Mouse (Mus musculus) intestine, embryonic 15.5 days (tissue): Measurements from ENCODE around the gene Gstt2. TPM values are rescaled to one million over a fixed set of nuclear protein-coding genes. Genes with fewer than 3 reads are reported as not detected.
A peak's percentile ranks its signal among the peaks of the same experiment; 100 is the strongest.

Source experiments
- ATAC-seq: fragments of 200-750 bp; cut with Nextera tagmentation; 2 replicates; pipeline ENCODE4 v1.8.0; 2017; ENCODE audit warnings: moderate TSS enrichment, moderate library complexity
- H3K27ac ChIP-seq: fragments of 300-500 bp; sonication (generic); 2 replicates; pipeline ENCODE4 v1.5.1; 2015; ENCODE audit warnings: mild to moderate bottlenecking, inconsistent platforms
- H3K27me3 ChIP-seq: fragments of 300-500 bp; sonication (generic); replicated peaks from 2 replicates; pipeline ENCODE4 v1.6.1; 2015; ENCODE audit warnings: inconsistent platforms
- H3K36me3 ChIP-seq: fragments of 300-500 bp; sonication (generic); 2 replicates; pipeline ENCODE4 v1.6.1; 2015; ENCODE audit warnings: inconsistent platforms
- H3K4me1 ChIP-seq: fragments of 300-500 bp; sonication (generic); replicated peaks from 2 replicates; pipeline ENCODE4 v1.6.1; 2015; ENCODE audit warnings: inconsistent platforms
- H3K4me2 ChIP-seq: fragments of 300-500 bp; sonication (generic); replicated peaks from 2 replicates; pipeline ENCODE4 v1.6.1; 2015; ENCODE audit warnings: mild to moderate bottlenecking, inconsistent platforms
- H3K4me3 ChIP-seq: fragments of 300-500 bp; sonication (generic); replicated peaks from 2 replicates; pipeline ENCODE4 v1.5.1; 2015; ENCODE audit warnings: inconsistent platforms
- H3K9ac ChIP-seq: fragments of 300-500 bp; sonication (generic); 2 replicates; pipeline ENCODE4 v1.6.1; 2015; ENCODE audit warnings: inconsistent platforms
- H3K9me3 ChIP-seq: fragments of 300-500 bp; sonication (generic); 2 replicates; pipeline ENCODE4 v1.6.1; 2016; ENCODE audit warnings: inconsistent platforms
- WGBS: fragments of 180-500 bp; shearing (Covaris S2); methylation state at CpG from one replicate; pipeline ENCODE4 v1.1.7; 2015; 5-methylcytosine and 5-hydroxymethylcytosine counted together
- polyA plus RNA-seq: library from polyadenylated mRNA; unstranded; fragments of >200 nt; fragmentation: Nextera tagmentation; extraction: Ambion mirVana; gene quantifications from 2 replicates; pipeline ENCODE4 v1.2.1, GENCODE M21; 2015

Gstt2 gene
- 57.5 and 63.1 TPM in 2 replicates for polyA plus RNA-seq

DNA sequence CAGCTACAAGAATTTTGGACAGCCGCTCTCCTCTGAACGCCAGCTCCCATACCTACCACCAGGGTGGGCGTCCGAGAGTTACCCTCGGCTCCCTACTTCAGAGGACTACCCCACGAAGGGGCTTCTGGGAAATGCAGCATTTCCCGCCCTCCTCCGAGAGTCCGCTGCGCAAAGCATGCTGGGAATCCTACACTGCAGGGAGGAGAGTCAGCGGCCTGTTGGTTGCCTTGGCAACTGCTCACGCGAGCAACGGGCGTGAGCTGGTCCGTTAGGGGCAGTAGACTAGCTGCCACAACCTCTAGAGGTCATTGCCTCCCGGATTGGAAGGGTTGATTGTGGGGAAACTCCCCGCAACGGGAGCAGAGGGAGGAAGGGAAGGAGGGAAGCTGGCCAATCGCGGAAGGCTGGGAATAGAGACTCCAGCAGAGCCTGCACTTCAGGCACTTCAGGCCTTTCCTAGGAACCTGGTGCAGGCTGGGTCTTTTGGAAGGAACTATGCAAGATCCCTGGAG is at the start of gene Gstt2:
Gstt2 (minus strand) TSS at position 177 of the 512 bp plus-strand sequence.
- Histone ChIP-seq H3K4me1 (peaks cover 24% of the 10 kb centered on the region; the same call in 1 of the 2 replicates), H3K9me3 (no peaks in the 10 kb centered on the region), H3K27ac (peak within 1 kb of the TSS; percentile 74), H3K4me2 (peak within 1 kb of the TSS; percentile 86), H3K27me3 (no peaks in the 10 kb centered on the region), H3K4me3 (peak within 1 kb of the TSS; percentile 46), H3K9ac (peak within 1 kb of the TSS; percentile 53), H3K36me3 (no peaks in the 10 kb centered on the region)
- 0% methylated on average over 21 of the region's 21 CpGs for WGBS
- ATAC-seq: peak; percentile 80

DNA sequence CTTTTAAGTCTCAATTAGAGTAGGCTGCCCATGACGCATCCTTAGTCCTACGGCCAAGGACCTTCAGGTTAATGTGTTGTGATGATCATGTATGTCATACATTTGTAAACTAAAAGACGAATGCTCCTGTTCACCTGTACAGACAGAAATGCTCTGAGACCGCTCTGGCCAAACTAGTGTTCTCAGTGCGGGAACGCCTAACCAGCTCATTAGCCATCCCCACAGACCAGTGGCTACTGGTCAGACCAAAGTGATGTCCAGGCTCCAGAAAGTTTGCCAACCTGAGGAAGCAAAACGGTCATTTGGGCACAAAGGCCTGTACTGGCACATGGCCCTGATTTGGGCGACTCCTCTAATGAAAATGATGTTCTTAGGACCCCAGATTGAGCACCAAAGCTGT is 47.5 kb upstream of the Gstt2 start:
- Histone ChIP-seq H3K4me3 (no peak overlapping the region), H3K9me3 (no peaks in the 10 kb centered on the region), H3K4me2 (no peak overlapping the region), H3K27me3 (no peaks in the 10 kb centered on the region), H3K4me1 (peaks cover 18% of the 10 kb centered on the region), H3K36me3 (no peaks in the 10 kb centered on the region), H3K9ac (no peak overlapping the region), H3K27ac (no peak overlapping the region)
- 94% methylated on average over 8 of the region's 8 CpGs for WGBS
- no peak for ATAC-seq

DNA sequence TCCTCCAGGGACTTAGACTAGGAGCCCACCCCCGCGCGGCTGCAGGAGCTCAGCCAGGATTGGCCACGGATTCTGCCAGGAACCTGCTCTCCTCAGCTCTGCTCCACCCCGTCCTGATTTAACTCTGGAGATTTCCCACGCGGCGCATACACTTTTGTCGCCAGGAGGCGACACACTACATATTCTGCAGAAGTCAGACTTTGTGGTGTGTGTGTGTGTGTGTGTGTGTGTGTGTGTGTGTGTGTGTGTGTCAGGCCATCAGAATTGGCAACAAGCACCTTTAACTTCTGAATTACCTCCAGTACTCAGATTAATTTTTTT is 46.0 kb upstream of the Gstt2 start:
- no peak overlapping the region for H3K4me3 ChIP-seq
- H3K9ac ChIP-seq: no peak overlapping the region
- no peak overlapping the region for H3K27ac ChIP-seq

DNA sequence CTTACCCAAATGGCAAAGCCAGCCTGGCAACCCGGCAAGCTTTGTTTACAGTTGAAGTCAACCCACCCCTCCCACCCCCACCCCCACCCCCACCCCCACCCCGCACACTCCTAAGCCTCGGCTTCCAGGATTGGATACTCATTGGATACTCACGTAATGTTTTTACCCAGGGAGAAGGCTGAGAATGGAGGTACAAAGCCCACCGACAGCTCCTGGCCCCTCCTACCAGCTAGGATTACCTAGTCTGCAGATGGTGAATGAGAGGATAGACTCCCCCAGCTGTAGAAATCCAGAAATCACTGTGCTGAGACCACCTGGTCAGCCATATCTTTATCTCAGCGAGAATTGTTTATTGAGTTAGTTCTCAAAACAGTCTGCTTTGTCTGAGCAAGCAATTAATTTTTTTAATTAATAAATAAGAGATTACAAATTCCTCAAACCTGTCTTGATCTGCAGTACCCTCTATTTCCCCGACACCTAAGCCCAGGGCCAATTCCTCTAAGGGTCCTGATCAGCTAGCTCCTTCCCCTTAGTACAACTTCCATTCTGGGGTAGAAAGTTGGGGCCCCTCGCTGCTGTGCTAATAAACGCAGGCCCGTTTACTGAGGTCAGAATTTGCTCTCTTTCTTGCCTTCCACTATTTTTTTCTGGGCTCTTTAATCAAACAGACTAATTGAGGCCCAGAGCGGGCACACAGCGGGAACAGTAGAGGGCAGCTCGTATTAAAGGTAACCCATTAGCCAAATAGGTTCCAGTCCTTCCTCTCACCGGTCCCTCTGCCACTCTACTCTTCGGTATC is 45.4 kb upstream of the Gstt2 start:
- H3K4me3 ChIP-seq: no peak overlapping the region
- no peaks in the 10 kb centered on the region for H3K9me3 ChIP-seq
- H3K36me3 ChIP-seq: no peaks in the 10 kb centered on the region
- H3K4me1 ChIP-seq: peaks cover 13% of the 10 kb centered on the region
- 8% methylated on average over 15 of the region's 15 CpGs for WGBS
- H3K27ac ChIP-seq: no peak overlapping the region
- H3K4me2 ChIP-seq: peak overlapping the region; percentile 39
- ATAC-seq: peak; percentile 46
- H3K27me3 ChIP-seq: no peaks in the 10 kb centered on the region
- H3K9ac ChIP-seq: no peak overlapping the region

More for the DNA sequence above, 46.0 kb upstream of the Gstt2 start:
- ATAC-seq: peak; percentile 66
- H3K4me1 ChIP-seq: peaks cover 13% of the 10 kb centered on the region
- H3K9me3 ChIP-seq: no peaks in the 10 kb centered on the region
- H3K4me2 ChIP-seq: peak overlapping the region; percentile 39
- no peaks in the 10 kb centered on the region for H3K27me3 ChIP-seq
- H3K36me3 ChIP-seq: no peaks in the 10 kb centered on the region
- under 1% methylated on average over 10 of the region's 10 CpGs for WGBS

DNA sequence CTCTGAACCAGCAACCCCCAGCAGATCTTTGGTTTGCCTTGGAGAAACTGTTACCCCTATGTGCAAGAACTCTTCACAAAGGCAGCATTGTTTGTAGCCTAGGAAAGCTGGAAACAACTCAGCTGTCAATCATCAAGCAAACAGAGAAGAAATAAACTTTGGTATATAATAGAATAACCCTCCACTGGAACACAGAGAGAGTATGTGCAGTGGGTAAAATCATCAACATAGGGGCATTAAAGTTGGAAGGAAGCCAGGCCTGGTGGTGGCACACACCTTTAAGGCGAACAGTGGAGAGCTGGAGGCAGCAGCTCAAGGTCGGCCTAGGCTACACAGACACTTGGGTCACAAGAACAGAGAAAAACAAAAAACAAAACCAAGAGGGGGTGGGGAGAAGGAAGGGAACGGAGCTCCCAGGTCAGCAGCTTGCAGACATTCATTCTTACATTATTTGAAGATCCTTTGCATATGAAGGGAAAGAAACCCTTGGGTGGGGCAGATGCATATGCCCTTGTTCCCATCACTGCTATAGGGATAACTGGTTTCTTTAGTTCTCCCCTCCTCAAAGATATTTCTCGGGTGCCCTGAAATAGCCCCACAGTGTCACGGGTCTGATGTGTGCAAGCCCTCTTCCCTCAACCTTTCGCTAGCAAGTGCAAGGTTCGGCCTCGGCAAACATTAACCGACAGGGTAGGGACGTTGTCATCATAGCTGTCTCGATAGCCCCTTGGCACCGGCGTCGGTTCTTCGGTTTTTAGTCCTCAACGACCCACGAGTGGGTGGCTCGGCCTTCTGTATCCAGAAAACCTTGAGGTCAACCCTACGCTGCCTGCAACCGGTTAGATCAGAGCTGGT is 44.6 kb upstream of the Gstt2 start:
- H3K27me3 ChIP-seq: no peaks in the 10 kb centered on the region
- 0 out of 2 replicates have a peak overlapping the region, but pooled peaks have one; percentile 37 for H3K4me2 ChIP-seq
- H3K4me3 ChIP-seq: no peak overlapping the region
- no peaks in the 10 kb centered on the region for H3K36me3 ChIP-seq
- H3K9me3 ChIP-seq: no peaks in the 10 kb centered on the region
- 18% methylated on average over 20 of the region's 20 CpGs for WGBS
- no peak overlapping the region for H3K27ac ChIP-seq
- peak; percentile 76 for ATAC-seq
- peaks cover 13% of the 10 kb centered on the region for H3K4me1 ChIP-seq
- H3K9ac ChIP-seq: no peak overlapping the region

DNA sequence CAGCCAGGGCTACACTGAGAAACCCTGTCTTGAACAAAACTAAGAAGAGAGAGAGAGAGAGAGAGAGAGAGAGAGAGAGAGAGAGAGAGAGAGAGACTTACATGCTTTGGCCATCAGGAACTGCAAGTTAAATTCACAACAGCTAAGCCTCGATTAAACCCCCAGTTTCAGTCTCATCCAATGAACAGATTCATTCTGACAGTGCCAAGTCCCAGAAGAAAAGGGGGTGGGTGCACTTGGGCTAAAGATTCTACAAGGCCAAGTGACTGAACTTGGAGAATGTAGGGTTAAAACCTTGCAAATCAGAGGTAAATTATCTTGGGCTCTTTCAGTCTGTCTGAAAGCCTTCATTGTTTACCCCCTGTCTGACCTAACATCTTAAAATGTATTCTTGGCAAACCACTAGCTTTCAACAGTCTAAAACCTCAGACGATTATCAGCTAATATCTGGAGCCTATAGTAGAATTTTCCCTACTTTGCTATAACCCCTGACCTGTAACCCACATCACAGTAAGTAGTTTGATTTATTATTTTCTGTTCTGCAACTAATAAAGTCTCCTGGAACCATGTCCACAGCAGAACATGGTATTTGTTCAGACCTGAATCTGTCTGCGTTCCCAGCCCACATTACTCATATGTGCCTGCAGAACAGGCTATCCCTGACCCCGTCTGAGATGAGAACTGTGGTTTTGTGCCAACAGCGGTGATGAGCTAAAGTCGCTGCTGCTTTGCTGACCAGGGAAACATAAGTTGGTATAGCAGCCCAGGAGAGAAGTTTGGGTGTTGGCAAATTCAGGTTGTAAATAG is 43.8 kb upstream of the Gstt2 start:
- WGBS: 55% methylated on average over 6 of the region's 6 CpGs
- no peak overlapping the region for H3K27ac ChIP-seq
- peaks cover 13% of the 10 kb centered on the region for H3K4me1 ChIP-seq
- no peak overlapping the region for H3K4me2 ChIP-seq
- ATAC-seq: no peak
- H3K27me3 ChIP-seq: no peaks in the 10 kb centered on the region
- no peak overlapping the region for H3K9ac ChIP-seq
- no peaks in the 10 kb centered on the region for H3K9me3 ChIP-seq
- H3K4me3 ChIP-seq: no peak overlapping the region
- H3K36me3 ChIP-seq: no peaks in the 10 kb centered on the region

DNA sequence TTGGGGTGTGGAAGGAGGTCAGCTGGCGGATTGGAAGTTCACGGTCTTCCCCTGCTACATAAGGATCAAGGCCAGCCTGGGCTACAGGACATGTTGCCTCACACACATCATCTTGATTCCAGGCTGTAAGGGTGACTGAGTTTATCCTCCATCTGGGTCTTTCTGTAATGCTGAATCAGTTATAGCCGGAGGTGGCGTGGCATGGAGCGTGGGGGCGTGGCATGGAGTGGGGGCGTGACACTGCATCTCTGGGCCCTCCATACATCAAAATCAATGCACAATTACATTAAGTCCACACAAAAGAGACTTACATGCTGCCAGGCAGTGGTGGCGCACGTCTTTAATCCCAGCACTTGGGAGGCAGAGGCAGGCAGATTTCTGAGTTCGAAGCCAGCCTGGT is 43.1 kb upstream of the Gstt2 start:
- Histone ChIP-seq H3K4me3 (no peak overlapping the region), H3K27ac (no peak overlapping the region), H3K4me1 (peaks cover 13% of the 10 kb centered on the region), H3K9me3 (no peaks in the 10 kb centered on the region), H3K27me3 (no peaks in the 10 kb centered on the region), H3K9ac (no peak overlapping the region), H3K4me2 (no peak overlapping the region), H3K36me3 (no peaks in the 10 kb centered on the region)
- ATAC-seq: no peak
- 92% methylated on average over 10 of the region's 10 CpGs for WGBS

DNA sequence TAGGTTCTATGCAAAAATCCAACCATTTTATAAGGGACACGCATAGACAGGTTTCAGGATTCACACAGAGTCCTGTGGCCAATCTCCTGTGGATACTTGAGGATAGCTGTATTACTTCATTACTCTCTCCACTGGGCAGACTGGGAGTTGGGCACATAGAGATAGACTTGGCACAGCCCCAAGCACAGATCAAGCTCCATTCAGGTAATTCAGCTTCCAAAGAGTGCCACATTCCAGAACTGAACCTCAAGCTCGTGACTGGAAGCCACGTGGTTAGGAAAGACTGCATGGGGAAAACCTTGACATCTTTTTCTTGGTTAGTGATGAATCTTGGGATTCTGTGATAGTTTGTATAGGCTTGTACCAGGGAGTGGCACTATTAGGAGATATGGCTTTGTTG is 41.6 kb upstream of the Gstt2 start:
- WGBS: 86% methylated on average over 3 of the region's 3 CpGs
- no peak overlapping the region for H3K9ac ChIP-seq
- no peak overlapping the region for H3K4me3 ChIP-seq
- H3K4me1 ChIP-seq: peaks cover 13% of the 10 kb centered on the region
- ATAC-seq: no peak
- no peaks in the 10 kb centered on the region for H3K27me3 ChIP-seq
- no peaks in the 10 kb centered on the region for H3K9me3 ChIP-seq
- no peaks in the 10 kb centered on the region for H3K36me3 ChIP-seq
- H3K4me2 ChIP-seq: no peak overlapping the region
- no peak overlapping the region for H3K27ac ChIP-seq

DNA sequence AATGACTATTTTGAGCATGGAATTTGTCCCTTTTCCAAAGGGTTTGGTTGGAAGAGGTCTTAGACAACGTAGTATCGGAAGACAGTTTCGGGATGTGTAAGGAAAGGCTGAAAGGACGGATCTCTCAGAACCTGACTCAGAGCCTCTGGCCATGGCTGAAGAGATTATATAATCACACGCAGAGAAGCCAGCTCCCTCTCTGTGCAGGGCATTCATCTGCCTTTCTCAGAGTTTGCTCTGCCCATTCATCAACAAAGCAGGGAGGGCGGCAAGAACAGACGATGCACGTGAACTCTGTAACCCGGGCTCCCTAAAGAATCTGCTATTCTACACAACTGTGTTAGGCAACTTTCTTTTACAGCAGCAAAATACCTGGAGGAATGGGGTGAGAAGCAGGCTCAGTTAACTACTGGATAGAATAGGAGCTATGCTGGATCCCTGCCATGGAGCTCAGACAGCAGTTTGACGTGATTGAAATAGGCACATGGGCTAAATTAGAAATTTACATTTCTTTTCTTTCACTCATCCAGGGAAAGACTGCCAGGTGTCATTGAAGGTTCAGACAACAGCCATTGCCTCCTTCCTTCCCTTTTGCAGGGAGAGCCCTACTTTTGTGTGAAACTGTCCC is 36.4 kb upstream of the Gstt2 start:
- Histone ChIP-seq H3K4me1 (peaks cover 5% of the 10 kb centered on the region; the same call in 1 of the 2 replicates), H3K27ac (no peak overlapping the region), H3K4me2 (peak overlapping the region; percentile 70), H3K9ac (no peak overlapping the region), H3K27me3 (no peaks in the 10 kb centered on the region), H3K36me3 (no peaks in the 10 kb centered on the region), H3K4me3 (no peak overlapping the region), H3K9me3 (no peaks in the 10 kb centered on the region)
- 35% methylated on average over 10 of the region's 10 CpGs for WGBS
- ATAC-seq: no peak

DNA sequence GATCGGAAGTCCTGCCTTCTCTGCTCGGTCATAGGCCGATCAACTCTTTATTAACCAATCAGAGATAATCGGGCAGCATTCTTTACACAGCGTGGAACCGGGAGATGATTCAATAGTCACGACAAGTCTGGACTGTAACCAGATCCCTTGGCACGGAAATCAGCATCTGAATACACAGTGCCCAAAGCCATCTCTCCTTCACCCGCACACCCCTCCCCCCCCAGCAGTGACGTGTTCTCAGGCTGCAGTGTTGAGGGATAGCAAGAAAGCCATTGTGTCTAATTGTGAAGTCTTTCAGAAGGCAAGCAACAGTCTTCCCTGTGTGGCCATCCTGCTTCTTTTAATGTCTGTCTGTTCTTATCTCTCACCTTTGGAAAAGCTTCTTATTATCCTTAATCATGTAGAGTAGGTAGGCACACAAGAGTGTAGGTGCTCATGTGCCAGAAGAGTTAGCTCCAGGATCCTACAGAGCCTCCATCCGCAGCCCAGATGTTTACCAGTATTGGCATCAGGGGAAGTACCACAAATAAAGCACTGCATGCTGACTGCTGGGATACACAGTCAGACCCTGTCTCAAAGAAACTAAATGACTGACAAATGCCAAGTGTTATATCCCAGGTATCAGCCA is 35.8 kb upstream of the Gstt2 start:
- Histone ChIP-seq H3K27me3 (no peaks in the 10 kb centered on the region), H3K4me2 (peak overlapping the region; percentile 70), H3K27ac (no peak overlapping the region), H3K36me3 (no peaks in the 10 kb centered on the region), H3K4me3 (peak overlapping the region; percentile 32), H3K9me3 (no peaks in the 10 kb centered on the region), H3K9ac (peak overlapping the region; percentile 15; the same call in 1 of the 2 replicates), H3K4me1 (peaks cover 5% of the 10 kb centered on the region; the same call in 1 of the 2 replicates)
- peak; percentile 97 for ATAC-seq
- WGBS: 3% methylated on average over 11 of the region's 11 CpGs
